Mouse (Mus musculus) ovary, postnatal 36 days (tissue): ENCODE results near the gene Mms19.
"Not testable (repeated sequence)": the region's sequence is repeated elsewhere in the genome, so short reads cannot be mapped to it uniquely, and the experiment has no call there.

Experiments
- DNase-seq: peaks from one replicate; pipeline ENCODE4 v3.0.0; 2022; ENCODE audit warnings: low spot score, mixed read lengths

Gene Mms19

DNA sequence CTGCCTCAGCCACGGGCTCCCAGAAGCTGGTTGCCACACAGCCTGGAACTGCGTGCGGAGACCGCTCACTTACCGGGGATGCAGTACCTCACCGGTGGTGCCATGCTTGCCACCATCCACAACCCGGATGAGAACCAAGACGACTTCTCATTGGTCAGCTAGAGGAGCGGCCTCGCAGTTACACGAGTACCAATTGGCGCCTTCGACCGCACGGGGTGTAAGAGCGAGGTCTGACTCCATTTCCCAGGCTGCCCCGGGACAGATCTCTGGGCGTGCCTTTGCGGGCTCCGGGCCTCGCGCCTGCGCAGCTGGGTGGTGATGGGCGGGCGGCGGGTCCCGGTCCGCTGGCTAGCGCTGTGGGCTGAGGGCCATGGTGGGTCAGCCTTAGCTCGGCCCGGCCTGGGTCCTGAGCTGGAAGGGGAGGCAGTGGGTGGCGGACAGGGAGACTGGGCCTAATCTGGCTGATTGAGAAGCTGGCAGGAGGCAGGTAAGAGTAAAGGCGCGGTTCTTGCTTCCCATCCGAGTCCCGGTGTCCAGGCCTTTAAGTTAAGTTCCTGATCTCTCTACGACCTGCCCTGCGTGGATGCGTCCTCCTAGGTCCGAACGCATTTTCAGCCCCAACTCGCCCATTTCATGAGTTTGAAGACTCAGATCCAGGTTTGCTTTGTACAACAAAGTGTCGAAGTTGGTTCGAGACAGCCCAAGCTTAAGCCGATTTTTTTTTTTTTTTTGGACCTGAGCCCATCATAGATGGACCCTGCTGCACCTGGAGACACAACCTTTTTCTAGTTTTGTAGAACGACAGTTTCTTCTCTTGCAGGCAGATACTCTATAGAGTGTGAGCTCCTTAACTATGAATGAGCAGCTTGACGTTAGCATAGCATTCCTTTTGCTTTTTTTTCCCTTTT, 47.5 kb downstream of the Mms19 start, which contains the start of the genes Exosc1 and Zdhhc16:
Gene Exosc1, minus strand, starts transcription at position 245 of the 908 bp plus-strand sequence.
Gene Zdhhc16, plus strand, starts transcription at position 302 of the 908 bp plus-strand sequence.
- peak; percentile 97 for DNase-seq

GRCm38 (mm10) chr19:41932686-41933085, 48.3 kb downstream of the Mms19 start:
- no peak for DNase-seq

DNA sequence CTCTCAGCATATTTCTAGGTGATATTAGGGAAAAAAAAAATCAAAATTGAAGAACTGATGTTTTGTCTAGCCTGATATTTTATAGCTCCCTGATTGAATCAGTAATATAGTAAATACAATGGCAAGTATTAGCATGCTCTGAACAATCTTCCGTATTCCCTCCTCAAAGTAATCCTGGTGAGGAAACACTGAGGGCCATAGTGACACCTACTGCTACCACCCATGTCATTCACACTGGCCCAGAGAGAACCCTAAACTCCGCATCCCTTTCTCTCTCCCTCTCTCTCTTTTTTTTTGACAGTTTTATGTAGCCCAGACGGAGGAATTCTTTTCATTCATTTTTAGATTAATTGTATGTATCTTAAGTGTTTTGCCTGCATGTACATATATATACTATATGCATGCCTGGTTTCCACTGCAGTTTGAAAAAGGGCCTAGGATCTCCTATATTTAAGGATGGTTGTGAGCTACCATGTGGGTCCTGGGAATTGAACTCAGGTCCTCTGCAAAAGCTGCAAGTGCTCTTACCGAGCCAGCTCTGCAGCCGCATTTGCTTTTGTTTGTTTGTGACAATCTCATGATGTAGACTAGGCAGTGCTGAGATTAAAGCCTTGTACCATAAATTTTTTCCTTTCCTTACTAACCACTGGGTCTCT, 60.4 kb downstream of the Mms19 start:
- DNase-seq, result no peak

GRCm38 (mm10) chr19:41919471-41919870, 61.5 kb downstream of the Mms19 start:
- DNase-seq, result no peak

DNA sequence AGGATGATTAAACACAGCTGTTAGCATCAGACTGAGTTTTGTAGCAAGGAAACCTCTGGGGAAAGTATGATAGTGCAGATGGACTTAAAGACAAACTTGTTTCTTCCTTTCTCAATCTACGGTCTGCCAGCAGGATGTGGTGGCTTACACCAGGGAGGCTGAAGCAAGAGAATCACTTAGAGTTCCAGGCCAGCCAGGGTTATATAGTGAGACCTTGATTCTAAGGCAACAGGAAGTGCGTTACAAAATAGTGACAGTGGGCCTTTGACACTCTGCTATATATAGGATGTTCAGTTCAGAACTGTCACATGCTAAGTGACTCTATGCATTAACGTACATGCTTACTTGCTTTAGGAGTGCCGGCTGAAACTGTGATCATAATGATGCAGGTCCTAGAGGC, 64.1 kb downstream of the Mms19 start:
- no peak for DNase-seq

DNA sequence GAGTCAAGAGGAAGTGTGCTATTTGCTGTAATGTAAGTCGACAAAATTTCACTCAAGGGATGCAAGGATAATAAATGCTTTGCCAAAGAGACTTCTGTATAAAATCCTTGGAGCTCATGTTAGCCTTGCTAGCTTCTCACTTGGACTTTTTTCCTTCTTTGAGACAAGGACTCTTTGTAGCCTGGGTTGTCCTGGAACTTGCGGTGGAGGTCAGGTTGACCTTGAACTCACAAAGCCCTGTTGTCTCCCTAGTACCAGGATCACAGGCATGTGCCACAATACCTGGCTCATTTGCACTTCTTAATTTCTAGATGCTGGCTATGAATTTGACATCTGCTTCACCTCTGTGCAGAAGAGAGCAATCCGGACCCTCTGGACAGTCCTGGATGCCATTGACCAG, 65.7 kb downstream of the Mms19 start:
- DNase-seq, result no peak

DNA sequence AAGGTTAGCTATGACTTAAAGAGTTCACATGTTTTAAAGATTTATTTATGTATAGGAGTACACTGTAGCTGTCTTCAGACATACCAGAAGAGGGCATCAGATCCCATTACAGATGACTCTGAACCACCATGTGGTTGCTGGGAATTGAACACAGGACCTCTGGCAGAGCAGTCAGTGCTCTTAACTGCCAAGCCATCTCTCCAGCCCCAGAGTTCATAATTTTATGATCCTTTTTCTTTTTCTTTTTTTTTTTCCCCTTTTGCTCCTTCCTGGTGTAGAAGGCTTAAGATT, 66.4 kb downstream of the Mms19 start:
- not testable (repeated sequence) for DNase-seq

DNA sequence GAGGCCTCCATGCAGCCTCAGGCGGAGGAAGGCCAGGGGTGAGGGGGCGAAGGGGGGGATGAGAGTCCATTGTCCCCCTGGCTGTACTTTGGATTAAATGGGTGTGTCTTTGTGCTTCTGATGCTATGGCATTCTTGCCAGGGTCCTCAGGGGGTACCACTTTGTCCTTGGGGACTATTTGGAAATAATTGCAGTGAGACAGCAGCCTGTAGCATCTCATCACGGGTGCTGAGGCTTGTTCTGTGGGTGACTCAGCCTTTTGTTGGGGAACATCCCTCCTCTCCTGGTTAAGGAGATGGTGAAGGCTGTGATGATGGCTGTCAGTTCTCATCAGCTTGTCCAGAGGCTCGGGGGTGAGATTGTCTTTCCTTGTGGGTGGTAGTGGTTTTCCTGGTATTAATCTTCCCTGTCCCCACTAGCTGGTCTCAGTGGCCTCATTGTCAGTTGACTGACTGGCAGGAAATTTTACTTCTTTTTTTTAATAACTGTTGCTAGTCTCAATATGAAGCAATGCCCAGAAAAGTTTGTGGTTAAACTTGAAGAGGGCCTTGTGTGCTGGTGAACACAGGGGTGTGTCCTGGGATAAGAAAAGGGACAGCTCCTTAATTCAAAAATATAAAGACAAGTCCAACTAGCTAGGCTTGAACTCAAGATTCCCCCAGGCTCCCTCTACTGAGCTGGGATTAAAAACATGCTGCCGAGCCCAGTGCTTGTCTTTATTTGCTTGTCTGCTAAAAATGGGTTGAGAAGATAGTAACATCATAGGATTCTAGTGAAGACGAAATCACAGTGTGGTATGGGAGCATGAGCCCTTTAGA, 67.0 kb downstream of the Mms19 start:
- no peak for DNase-seq

GRCm38 (mm10) chr19:41912121-41913080, 68.6 kb downstream of the Mms19 start:
- peak; percentile 62 for DNase-seq

- DNase-seq, result peak; percentile 97
Observed at GRCm38 (mm10) chr19:41911178-41912073, 69.5 kb downstream of the Mms19 start, which contains the start of gene Pgam1. TSS of gene Pgam1 (plus strand) at chr19:41911923.

DNA sequence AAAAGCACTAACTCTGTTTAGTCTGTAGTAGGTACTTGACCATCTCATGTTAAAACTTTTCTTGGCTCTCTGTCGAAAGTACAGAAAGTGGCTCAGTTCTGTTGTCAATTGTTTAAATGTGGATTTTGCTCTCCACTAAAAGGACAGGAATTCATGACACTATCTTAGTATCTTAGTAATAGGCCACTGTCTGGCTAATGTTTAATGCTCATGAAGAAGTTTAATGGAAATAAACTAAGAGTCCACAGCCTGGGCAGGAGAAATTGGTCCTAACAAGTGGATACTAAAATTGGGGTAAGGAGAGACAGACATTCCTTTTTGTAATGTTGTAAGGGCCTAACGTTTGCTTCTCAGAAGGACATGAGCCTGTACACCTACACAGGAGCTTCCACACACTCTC, 70.6 kb downstream of the Mms19 start:
- DNase-seq, result no peak

DNA sequence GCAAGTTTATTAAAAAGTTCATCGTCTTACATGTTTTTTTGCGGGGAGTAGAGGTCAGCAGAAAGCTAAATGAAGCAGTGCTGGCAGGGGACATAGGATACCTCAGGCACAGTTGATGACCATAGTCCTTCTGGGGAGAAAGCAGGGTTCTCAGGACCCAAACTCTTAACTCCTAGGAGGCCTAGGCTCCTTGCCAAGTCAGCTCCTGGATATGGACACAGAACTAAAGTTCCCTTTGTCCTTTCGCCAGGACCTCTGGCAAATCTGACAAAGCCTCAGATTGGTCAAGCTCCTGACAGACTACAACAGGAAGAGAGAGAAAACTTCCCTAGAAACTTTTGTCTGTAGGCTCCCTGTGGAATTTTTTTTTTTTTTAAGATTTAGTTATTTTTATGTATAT, 72.2 kb downstream of the Mms19 start:
- DNase-seq, result no peak

- DNase-seq, result no peak
Observed at GRCm38 (mm10) chr19:41907079-41907760, 73.7 kb downstream of the Mms19 start.

DNA sequence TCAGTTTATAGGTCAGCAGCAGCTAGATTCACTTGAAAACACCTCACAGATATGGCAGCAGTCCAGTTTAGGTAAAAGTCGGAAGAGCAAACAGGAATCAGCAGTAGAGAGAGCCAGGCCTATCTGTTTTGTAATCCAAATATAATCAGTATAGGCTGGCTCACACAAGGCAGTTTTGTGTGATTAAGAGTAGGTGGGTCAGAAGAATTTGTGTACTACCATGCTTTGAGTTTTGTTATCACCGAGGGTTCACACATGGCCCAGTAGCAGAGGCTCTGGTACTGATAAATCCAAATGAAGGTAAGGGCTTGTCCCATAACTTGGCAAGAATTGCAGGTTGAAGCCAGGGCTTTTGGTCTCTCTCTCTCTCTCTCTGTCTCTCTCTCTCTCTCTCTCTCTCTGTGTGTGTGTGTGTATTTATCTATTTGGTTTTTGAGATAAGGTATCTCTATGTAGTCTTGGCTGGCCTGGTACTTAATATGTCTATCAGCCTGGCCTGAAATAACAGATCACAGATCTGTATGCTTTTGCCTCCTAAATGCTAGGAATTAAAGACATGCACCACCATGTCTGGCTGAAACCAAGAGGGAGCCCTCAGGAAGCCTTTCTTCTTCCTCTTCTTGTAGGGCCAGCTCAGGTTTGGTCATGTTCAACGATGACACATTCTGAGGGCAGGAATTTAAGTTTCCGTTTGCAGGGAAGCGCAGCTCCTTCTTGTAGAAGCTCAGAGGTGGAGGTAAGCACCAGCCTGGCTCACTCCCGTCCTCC, 74.5 kb downstream of the Mms19 start:
- DNase-seq, result no peak

- DNase-seq, result no peak
Observed at GRCm38 (mm10) chr19:41905246-41905645, 75.7 kb downstream of the Mms19 start.

DNA sequence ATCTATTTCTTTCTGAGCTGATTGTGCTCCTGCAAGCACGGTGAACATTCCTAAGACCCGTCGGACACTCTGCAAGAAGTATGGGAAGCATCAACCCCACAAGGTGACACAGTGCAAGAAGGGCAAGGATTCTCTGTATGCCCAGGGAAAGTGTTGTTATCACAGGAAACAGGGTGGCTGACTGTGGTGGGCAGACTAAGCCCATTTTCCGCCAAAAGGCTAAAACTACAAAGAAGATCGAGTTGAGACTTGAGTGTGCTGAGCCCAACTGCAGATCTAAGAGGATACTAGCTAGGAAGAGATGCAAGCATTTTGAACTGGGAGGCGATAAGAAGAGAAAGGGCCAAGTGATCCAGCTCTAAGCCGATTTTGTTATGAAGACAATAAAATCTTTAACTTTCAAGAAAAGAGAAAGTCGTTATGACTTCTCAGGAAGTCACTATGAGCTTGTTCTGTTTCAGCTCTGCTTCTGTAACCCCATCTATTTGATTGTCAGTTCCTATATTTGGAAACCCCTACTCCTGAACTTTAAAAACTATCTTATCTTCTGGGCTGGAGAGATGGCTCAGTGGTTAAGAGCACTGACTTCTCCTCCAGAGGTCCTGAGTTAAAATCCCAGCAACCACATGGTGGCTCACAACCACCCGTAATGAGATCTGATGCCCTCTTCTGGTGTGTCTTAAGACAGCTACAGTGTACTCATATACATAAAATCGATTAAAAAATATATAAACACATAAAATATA, 77.9 kb downstream of the Mms19 start:
- DNase-seq, result no peak

DNA sequence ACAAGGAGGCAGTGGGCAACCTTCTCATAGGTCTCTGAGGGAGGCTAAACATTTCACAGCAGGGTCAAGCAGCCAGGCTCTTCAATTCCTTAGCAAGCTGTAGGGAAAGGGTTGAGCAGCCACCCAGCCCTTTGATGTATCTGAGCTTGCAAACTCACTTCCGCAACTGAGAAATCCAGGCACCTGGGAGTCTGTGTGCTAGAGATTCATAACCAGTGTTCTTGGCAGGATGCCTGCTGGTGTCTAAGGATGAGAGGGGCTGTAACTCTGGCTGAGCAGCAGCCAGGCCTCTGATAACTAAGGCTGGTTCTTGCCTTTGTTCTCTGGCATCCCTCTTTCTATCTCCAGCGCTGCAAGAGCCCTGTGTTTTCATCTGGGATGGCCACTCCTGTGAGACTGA, 79.3 kb downstream of the Mms19 start:
- DNase-seq, result no peak

- no peak for DNase-seq
Observed at GRCm38 (mm10) chr19:41900495-41901090, 80.4 kb downstream of the Mms19 start.
